ENCODE assay signal across 9 mouse cellular contexts in the genomic region with DNA sequence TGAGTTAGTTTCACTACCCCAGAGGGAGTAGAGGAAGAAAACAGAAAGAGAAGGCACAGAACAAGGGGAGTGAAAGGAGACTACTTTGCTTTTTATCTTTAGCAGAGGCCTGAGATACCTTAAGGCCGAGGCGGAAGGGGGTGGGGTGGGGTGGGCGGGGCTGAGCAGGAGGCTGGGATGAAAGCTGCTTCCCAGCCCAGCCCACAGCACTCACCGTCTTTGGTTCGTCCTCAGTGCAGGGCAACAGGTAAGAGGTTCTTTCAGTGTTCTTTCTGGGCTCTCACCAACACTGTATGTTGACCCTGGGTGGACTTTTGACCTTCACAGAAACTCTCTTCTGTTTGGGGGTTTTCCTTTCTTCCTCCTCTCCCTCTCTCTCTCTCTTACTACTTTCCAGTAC. TPM values are rescaled to one million over a fixed set of nuclear protein-coding genes. Genes with fewer than 3 reads are reported as not detected.
DNase-seq lines count a peak whose midpoint lies in the region; ATAC-seq and TF ChIP-seq lines count a peak whose summit lies in the region.
"Had no signal": no experiment of that assay in that cellular context is flagged by ENCODE, and none has a peak within 500 bp of the region (broad histone marks: within the 10 kb centered on the region; RNA-seq: fewer than 3 reads in every experiment).

A gene (plus strand): TSS at position 137 of the 400 bp plus-strand sequence.

- no peaks in the 10 kb centered on the region for H3K36me3 ChIP-seq in lung, embryonic 14.5 days (ENCODE audit: insufficient read depth)
- H3K36me3 ChIP-seq in embryonic facial prominence, embryonic 14.5 days (ENCODE audit: control insufficient read depth, insufficient read depth, low read length), result 0 out of 2 replicates have a peak, but pooled peaks cover 10% of the 10 kb centered on the region
- H3K36me3 ChIP-seq in hindbrain, embryonic 11.5 days (ENCODE audit: control insufficient read depth, insufficient read depth, low read length), result no peaks in the 10 kb centered on the region
- H3K36me3 ChIP-seq in midbrain, embryonic 15.5 days (replicated peaks), result no peaks in the 10 kb centered on the region

- no peak for ATAC-seq in lung, embryonic 14.5 days (ENCODE audit: insufficient read depth)
- ATAC-seq in embryonic facial prominence, embryonic 14.5 days (ENCODE audit: low read depth), result no peak
- ATAC-seq in hindbrain, embryonic 11.5 days (ENCODE audit: low FRiP score), result no peak
- ATAC-seq in midbrain, embryonic 15.5 days (replicated peaks), result no peak
- ATAC-seq: Patski had no signal

- WGBS in lung, embryonic 14.5 days, result 53% methylated on average over 5 of the region's 5 CpGs
- WGBS in embryonic facial prominence, embryonic 14.5 days, result 65% methylated on average over 4 of the region's 5 CpGs
- WGBS in hindbrain, embryonic 11.5 days, result 46% methylated on average over 5 of the region's 5 CpGs
- WGBS in midbrain, embryonic 15.5 days, result 52% methylated on average over 5 of the region's 5 CpGs

- no peak for TF ChIP-seq CTCF in lung, embryonic 14.5 days (IDR thresholded peaks at IDR 0.05; ENCODE audit: low read depth)

- H3K27ac ChIP-seq in lung, embryonic 14.5 days (ENCODE audit: low read depth), result no peak within 1 kb of the TSS
- no peak within 1 kb of the TSS for H3K27ac ChIP-seq in embryonic facial prominence, embryonic 14.5 days (replicated peaks; ENCODE audit: low read depth, low read length)
- H3K27ac ChIP-seq in hindbrain, embryonic 11.5 days (ENCODE audit: low read depth, low read length), result no peak within 1 kb of the TSS
- no peak within 1 kb of the TSS for H3K27ac ChIP-seq in midbrain, embryonic 15.5 days

- H3K9ac ChIP-seq in lung, embryonic 14.5 days, result no peak within 1 kb of the TSS
- H3K9ac ChIP-seq in embryonic facial prominence, embryonic 14.5 days (ENCODE audit: low read depth, low read length), result no peak within 1 kb of the TSS
- no peak within 1 kb of the TSS for H3K9ac ChIP-seq in hindbrain, embryonic 11.5 days (ENCODE audit: low read depth, low read length)
- H3K9ac ChIP-seq in midbrain, embryonic 15.5 days, result no peak within 1 kb of the TSS

- H3K9me3 ChIP-seq in lung, embryonic 14.5 days (ENCODE audit: low read depth, low read length), result no peaks in the 10 kb centered on the region
- 0 out of 2 replicates have a peak, but pooled peaks cover 3% of the 10 kb centered on the region for H3K9me3 ChIP-seq in embryonic facial prominence, embryonic 14.5 days (ENCODE audit: control insufficient read depth, low read length)
- no peaks in the 10 kb centered on the region for H3K9me3 ChIP-seq in hindbrain, embryonic 11.5 days (ENCODE audit: control insufficient read depth, low read length)
- H3K9me3 ChIP-seq in midbrain, embryonic 15.5 days, result no peaks in the 10 kb centered on the region

- no peak for DNase-seq in lung, embryonic 14.5 days
- DNase-seq in lung, postnatal 14 days, result no peak
- no peak for DNase-seq in embryonic facial prominence, embryonic 14.5 days (ENCODE audit: low spot score)
- DNase-seq in hindbrain, embryonic 11.5 days (ENCODE audit: low spot score), result no peak
- no peak for DNase-seq in B cell, adult 2 months
- DNase-seq in right cerebral cortex, postnatal 14 days, result no peak
- DNase-seq in cerebellum, postnatal 10 days, result no peak

- H3K4me2 ChIP-seq in lung, embryonic 14.5 days, result no peak within 1 kb of the TSS
- H3K4me2 ChIP-seq in embryonic facial prominence, embryonic 14.5 days (ENCODE audit: low read depth, low read length), result no peak within 1 kb of the TSS
- H3K4me2 ChIP-seq in hindbrain, embryonic 11.5 days (replicated peaks; ENCODE audit: low read depth, low read length), result no peak within 1 kb of the TSS
- no peak within 1 kb of the TSS for H3K4me2 ChIP-seq in midbrain, embryonic 15.5 days

- no peaks in the 10 kb centered on the region for H3K27me3 ChIP-seq in lung, embryonic 14.5 days (ENCODE audit: insufficient read depth, low read length)
- H3K27me3 ChIP-seq in embryonic facial prominence, embryonic 14.5 days (replicated peaks; ENCODE audit: control insufficient read depth, insufficient read depth, low read length), result no peaks in the 10 kb centered on the region
- H3K27me3 ChIP-seq in hindbrain, embryonic 11.5 days (ENCODE audit: control insufficient read depth, insufficient read depth, low read length), result no peaks in the 10 kb centered on the region
- H3K27me3 ChIP-seq in midbrain, embryonic 15.5 days (replicated peaks), result no peaks in the 10 kb centered on the region

- H3K4me1 ChIP-seq in lung, embryonic 14.5 days (ENCODE audit: insufficient read depth), result no peaks in the 10 kb centered on the region
- H3K4me1 ChIP-seq in embryonic facial prominence, embryonic 14.5 days (ENCODE audit: control insufficient read depth, insufficient read depth, low read length), result no peaks in the 10 kb centered on the region
- H3K4me1 ChIP-seq in hindbrain, embryonic 11.5 days (replicated peaks; ENCODE audit: control insufficient read depth, insufficient read depth, low read length), result no peaks in the 10 kb centered on the region
- no peaks in the 10 kb centered on the region for H3K4me1 ChIP-seq in midbrain, embryonic 15.5 days

- peak within 1 kb of the TSS; percentile 3; the same call in 1 of the 2 replicates for H3K4me3 ChIP-seq in lung, embryonic 14.5 days (ENCODE audit: low read depth, low read length)
- no peak within 1 kb of the TSS for H3K4me3 ChIP-seq in embryonic facial prominence, embryonic 14.5 days (ENCODE audit: low read depth, low read length)
- H3K4me3 ChIP-seq in hindbrain, embryonic 11.5 days (ENCODE audit: low read depth, low read length), result no peak within 1 kb of the TSS
- no peak within 1 kb of the TSS for H3K4me3 ChIP-seq in midbrain, embryonic 15.5 days

RNA-seq across cellular contexts. Expression of the gene that starts here (rescaled TPM):
- 56.8 and 57.0 TPM in 2 replicates for polyA plus RNA-seq in lung, embryonic 14.5 days (2014; fragmentation: Nextera tagmentation; extraction: Ambion mirVana)
- 83.1 and 98.4 TPM in 2 replicates for polyA plus RNA-seq in embryonic facial prominence, embryonic 14.5 days (2014; fragmentation: Nextera tagmentation; extraction: Ambion mirVana)
- polyA plus RNA-seq in hindbrain, embryonic 11.5 days (2014; fragmentation: Nextera tagmentation; extraction: Ambion mirVana), result 48.4 and 53.7 TPM in 2 replicates
- 43.0 and 50.6 TPM in 2 replicates for polyA plus RNA-seq in midbrain, embryonic 15.5 days (2015; fragmentation: Nextera tagmentation; extraction: Ambion mirVana)
